Mouse (Mus musculus): ENCODE measurements around the gene Zbed4.

The Zbed4 gene

DNA sequence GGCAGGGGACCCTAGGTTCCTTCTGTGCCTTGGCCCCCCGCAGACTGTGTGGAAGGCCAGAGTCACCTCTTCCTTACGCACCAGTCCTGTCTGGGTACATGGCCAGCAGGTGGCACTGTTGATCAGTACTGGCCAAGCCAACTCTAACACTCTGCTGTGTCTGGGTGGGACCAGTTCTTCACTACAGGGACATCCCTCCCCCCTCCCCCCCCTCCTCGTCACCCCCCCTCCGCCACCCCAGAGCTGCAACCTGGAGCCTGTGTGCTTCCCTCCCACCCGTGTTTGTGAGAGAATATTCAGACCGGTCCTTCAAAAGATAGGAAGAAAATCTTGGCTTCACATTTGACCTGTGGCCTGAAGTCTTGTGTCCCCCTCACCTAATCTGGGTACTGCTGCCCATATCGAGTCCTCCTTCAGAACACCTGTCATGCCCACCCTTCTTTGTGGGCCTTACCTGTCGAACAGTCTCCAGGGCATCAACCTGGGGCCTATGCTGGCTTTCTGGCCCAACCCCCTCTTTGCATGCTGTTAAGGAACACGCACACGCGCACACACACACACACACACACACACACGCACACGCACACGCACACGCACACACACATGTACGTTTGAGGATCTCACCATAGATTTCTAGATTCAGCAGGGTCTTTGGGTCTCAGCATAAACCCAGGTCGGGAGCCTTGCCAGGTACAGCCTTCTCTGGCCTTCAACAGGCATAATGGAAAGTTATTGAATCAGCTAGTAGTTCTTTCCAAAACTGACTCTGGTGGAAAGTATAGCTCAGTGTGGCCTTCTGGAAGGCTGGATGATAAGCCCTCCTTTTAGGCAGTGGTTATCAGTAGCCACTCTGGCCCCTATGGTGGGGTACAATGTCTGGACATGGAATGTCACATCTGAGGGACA, 77.6 kb downstream of the Zbed4 start:
- in situ Hi-C loops (cut with MboI; ENCODE audit: low pct_unique_long_range_greater_than_20kb in 1 of 2, low sequenced_read_pairs in 2 of 2, unreplicated experiment in 1 of 2) = loop anchor here (5.0 to 10.0 kb wide), 3 partner anchors 46 to 236 kb away; no protein-coding TSS in a partner anchor

DNA sequence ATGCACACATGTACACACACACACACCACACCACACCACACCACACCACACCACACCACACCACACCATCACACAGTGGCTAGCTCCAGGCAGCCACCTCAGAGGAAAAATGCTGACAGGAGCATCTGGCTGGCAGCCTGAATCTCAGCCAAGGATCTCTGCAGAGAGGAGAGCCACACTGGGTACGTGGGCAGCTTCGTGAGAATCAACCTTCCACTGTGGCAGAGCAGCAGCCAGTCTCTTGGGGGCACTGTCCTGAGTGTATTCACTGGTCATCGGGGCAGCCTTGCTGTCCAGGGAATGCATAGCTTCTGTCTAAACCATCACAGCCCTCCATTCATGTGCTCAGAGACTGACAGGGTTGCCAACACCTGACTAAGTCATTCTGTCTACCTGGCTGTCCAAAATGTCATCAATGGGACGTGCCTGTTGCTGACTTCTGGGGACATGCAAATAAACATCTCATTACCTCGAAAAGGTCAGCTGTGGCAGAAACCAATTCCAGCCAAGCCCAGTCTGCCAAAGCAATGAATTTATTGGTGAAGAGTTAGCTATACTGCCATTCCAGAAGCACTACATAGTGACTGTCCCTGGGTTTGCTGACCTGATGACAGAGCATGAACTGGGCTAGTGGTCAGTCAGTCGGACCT, 78.5 kb downstream of the Zbed4 start:
- in situ Hi-C loops (cut with MboI; ENCODE audit: low pct_unique_long_range_greater_than_20kb in 1 of 2, low sequenced_read_pairs in 2 of 2, unreplicated experiment in 1 of 2) = loop anchor here (5.0 to 10.0 kb wide), 3 partner anchors 45 to 235 kb away; no protein-coding TSS in a partner anchor

- in situ Hi-C loops (cut with MboI; ENCODE audit: low pct_unique_long_range_greater_than_20kb in 1 of 2, low sequenced_read_pairs in 2 of 2, unreplicated experiment in 1 of 2) = no loop called here
Observed at GRCm38 (mm10) chr15:88830696-88831095, 79.2 kb downstream of the Zbed4 start.

DNA sequence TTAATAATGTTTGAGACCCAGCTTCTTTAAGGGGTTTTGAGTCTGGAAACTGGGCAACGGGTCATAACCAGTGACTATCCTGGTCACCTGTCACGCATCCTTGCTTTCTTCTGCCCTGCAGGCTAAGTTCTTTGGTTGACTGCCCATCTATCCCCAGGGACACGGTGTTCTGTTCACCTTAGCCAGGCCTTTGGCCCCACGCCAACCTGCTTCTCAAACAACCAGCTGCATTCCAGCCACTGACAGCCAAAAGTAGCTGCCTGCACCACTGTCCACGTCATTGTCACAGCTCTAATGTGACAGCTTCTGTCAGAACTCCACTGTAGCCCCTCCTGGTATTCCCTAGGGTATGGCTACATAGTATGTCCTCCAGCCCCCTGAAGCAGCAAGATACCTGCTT, 80.0 kb downstream of the Zbed4 start:
- in situ Hi-C loops (cut with MboI; ENCODE audit: low pct_unique_long_range_greater_than_20kb in 1 of 2, low sequenced_read_pairs in 2 of 2, unreplicated experiment in 1 of 2) = no loop called here

DNA sequence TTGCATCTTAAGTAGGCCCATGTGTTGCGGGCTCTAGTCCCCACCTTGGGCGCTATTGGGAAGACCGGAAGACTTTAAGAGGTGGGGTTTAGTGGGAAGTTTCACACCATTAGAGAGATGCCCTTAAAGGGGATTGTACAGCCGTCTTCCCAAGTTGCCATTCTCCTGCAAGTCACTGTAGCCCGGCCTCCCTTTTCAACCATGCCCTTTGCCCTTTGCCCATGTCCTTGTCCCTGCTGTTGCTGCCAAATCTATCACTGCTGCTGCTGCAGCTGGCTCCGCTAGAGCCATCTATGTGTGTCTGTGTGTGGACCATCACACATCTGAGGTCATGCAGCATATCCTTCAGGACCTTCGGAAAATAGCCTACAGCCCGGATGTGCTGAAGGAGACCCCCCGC, 81.1 kb downstream of the Zbed4 start:
- in situ Hi-C loops (cut with MboI; ENCODE audit: low pct_unique_long_range_greater_than_20kb in 1 of 2, low sequenced_read_pairs in 2 of 2, unreplicated experiment in 1 of 2) = no loop called here
